Mouse (Mus musculus) E14TG2a.4 (cell line): ENCODE measurements around the gene Olfr972.
"Not testable (repeated sequence)": the region's sequence is repeated elsewhere in the genome, so short reads cannot be mapped to it uniquely, and the experiment has no call there.

Experiments
- H3K27me3 ChIP-seq: 2 replicates; pipeline ENCODE4 v1.6.1; 2014; ENCODE audit warnings: low read length, control low read depth; ENCODE audit not compliant: insufficient read depth
- H3K36me3 ChIP-seq: 2 replicates; pipeline ENCODE4 v1.6.1; 2014; ENCODE audit warnings: low read length, control low read depth; ENCODE audit not compliant: insufficient read depth
- H3K4me1 ChIP-seq: replicated peaks from 2 replicates; pipeline ENCODE4 v1.6.1; 2014; ENCODE audit warnings: low read depth, low read length, control low read depth
- H3K4me3 ChIP-seq: replicated peaks from 2 replicates; pipeline ENCODE4 v1.5.1; 2014; ENCODE audit warnings: mild to moderate bottlenecking, low read length
- H3K9me3 ChIP-seq: 2 replicates; pipeline ENCODE4 v1.6.1; 2014; ENCODE audit warnings: low read length, control low read depth
- CTCF ChIP-seq: conservative IDR thresholded peaks from 2 replicates; pipeline ENCODE4 v1.5.1; 2014; ENCODE audit warnings: low read length
- NANOG ChIP-seq: IDR thresholded peaks from 2 replicates; pipeline ENCODE4 v1.6.1; 2014; ENCODE audit warnings: borderline replicate concordance, low read length, mixed read lengths
- POU5F1 ChIP-seq: IDR thresholded peaks from 2 replicates; pipeline ENCODE4 v1.6.1; 2014; ENCODE audit warnings: low read length, borderline replicate concordance

The Olfr972 gene

GRCm38 (mm10) chr9:39866122-39866521 lies at the start of gene Olfr972:
Olfr972 (plus strand) TSS chr9:39866422.
- no peaks in the 10 kb centered on the region for H3K36me3 ChIP-seq
- TF ChIP-seq POU5F1 (no peak), NANOG (no peak), CTCF (no peak)
- no peak within 1 kb of the TSS for H3K4me3 ChIP-seq
- no peaks in the 10 kb centered on the region for H3K9me3 ChIP-seq
- H3K4me1 ChIP-seq: no peaks in the 10 kb centered on the region
- H3K27me3 ChIP-seq: no peaks in the 10 kb centered on the region

DNA sequence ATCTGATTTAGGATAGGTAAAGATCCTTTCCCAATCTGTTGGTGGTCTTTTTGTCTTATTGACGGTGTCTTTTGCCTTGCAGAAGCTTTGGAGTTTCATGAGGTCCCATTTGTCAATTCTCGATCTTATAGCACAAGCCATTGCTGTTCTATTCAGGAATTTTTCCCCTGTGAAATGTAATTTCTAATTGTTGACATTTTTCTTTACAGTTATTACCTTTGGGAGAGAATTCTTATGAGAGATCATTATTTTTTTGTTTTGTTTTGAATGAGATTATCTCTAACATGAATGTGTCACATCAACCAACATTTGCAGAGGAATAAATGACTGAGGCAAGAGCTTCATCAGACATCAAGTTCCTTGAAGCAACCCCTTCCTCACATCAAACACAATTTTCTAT lies 29.6 kb upstream of the Olfr972 start, which contains the start of gene Olfr971:
TSS of gene Olfr971 (plus strand) at position 301 of the 400 bp plus-strand sequence.
- not testable (repeated sequence) for H3K9me3 ChIP-seq, H3K36me3 ChIP-seq, H3K4me1 ChIP-seq, H3K27me3 ChIP-seq, H3K4me3 ChIP-seq

GRCm38 (mm10) chr9:39871986-39872385 lies 5.8 kb downstream of the Olfr972 start:
- peak; percentile 19; the same call in 1 of the 2 replicates for TF ChIP-seq NANOG
- H3K9me3 ChIP-seq, H3K36me3 ChIP-seq, H3K4me3 ChIP-seq, H3K27me3 ChIP-seq, H3K4me1 ChIP-seq: not testable (repeated sequence)

GRCm38 (mm10) chr9:39877541-39878396 lies 11.5 kb downstream of the Olfr972 start:
- not testable (repeated sequence) for H3K4me3 ChIP-seq, H3K4me1 ChIP-seq, H3K27me3 ChIP-seq, H3K36me3 ChIP-seq, H3K9me3 ChIP-seq

GRCm38 (mm10) chr9:39905106-39905505 lies 38.9 kb downstream of the Olfr972 start:
- peaks cover 9% of the 10 kb centered on the region for H3K4me1 ChIP-seq
- H3K36me3 ChIP-seq: no peaks in the 10 kb centered on the region
- TF ChIP-seq POU5F1: no peak
- no peak for TF ChIP-seq NANOG
- TF ChIP-seq CTCF: no peak
- no peak overlapping the region for H3K4me3 ChIP-seq
- H3K27me3 ChIP-seq: no peaks in the 10 kb centered on the region
- no peaks in the 10 kb centered on the region for H3K9me3 ChIP-seq

- H3K4me1 ChIP-seq: peaks cover 9% of the 10 kb centered on the region
- H3K4me3 ChIP-seq: no peak within 1 kb of the TSS
- TF ChIP-seq POU5F1 (no peak), CTCF (no peak), NANOG (no peak)
- no peaks in the 10 kb centered on the region for H3K36me3 ChIP-seq
- no peaks in the 10 kb centered on the region for H3K9me3 ChIP-seq
- no peaks in the 10 kb centered on the region for H3K27me3 ChIP-seq
These were observed 40.8 kb downstream of the Olfr972 start, which contains the start of gene Olfr229 for GRCm38 (mm10) chr9:39907036-39907435. Olfr229 (plus strand) TSS chr9:39907336.

GRCm38 (mm10) chr9:39909939-39910338 lies 43.7 kb downstream of the Olfr972 start:
- no peaks in the 10 kb centered on the region for H3K36me3 ChIP-seq
- H3K9me3 ChIP-seq: no peaks in the 10 kb centered on the region
- no peaks in the 10 kb centered on the region for H3K27me3 ChIP-seq
- H3K4me1 ChIP-seq: peaks cover 3% of the 10 kb centered on the region
- H3K4me3 ChIP-seq: no peak overlapping the region
- no peak for TF ChIP-seq POU5F1
- TF ChIP-seq CTCF: no peak
- no peak for TF ChIP-seq NANOG
